Mouse (Mus musculus) cerebellum, adult 11-12 months (tissue): ENCODE measurements around the gene Retreg3.

ENCODE experiments used
- DNase-seq: peaks from one replicate; pipeline ENCODE4 v3.0.0; 2022

The Retreg3 gene

DNA sequence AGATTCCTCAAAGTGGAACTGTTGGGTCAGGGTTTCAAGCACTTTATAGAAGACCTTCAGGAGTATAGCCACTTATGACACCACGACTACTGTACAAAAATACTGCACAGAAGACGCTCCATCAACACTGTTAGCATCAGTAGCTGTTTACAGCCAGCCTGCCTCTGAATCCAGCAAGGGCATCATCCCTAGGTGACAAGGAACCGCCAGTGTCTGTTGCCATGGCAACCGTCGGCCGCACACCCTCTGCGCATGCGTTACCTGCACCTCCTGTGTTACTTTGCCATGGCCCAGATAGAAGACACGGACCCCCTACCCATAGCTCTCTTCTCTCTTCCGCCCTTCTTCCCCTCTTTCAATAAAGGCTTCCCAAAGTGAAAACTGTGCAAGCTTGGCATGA lies 26.7 kb upstream of the Retreg3 start:
- no peak for DNase-seq

DNA sequence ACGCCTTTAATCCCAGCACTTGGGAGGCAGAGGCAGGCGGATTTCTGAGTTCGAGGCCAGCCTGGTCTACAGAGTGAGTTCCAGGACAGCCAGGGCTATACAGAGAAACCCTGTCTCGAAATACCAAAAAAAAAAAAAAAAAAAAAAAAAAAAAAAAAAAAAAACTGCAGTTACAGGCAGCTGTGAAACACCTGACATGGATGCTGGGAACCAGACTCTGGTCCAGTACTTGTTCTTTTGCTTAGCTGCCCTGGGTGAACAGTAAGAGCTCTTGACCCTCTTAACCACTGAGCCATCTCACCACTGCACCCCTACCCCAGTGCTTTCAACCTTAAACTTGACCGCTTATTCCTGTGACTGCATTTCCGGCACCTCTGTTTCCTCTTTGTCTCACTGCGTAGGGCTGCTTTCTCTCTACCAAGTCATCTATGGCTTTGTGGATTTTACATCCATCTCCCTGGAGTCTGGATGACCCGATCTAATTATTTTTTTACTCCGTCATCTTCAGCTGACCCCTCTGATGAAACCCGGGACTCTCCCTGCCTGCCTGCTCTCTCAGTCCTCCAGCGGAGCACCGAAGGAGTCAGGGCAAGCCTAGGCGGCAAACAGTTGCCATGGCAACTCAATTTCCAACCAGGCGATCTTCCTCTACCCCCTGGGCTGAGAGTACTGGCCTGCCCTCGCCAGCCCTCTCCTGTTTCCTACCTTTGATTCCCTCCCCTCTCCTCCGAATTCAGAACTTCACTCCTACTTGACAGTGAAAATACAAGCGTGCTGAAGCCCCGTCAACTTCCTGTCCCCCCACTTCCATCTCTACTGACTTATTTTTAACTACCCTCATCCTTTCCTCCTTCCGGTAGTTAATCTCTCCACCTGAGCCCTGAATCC lies 23.9 kb upstream of the Retreg3 start:
- DNase-seq: peak; percentile 61

DNA sequence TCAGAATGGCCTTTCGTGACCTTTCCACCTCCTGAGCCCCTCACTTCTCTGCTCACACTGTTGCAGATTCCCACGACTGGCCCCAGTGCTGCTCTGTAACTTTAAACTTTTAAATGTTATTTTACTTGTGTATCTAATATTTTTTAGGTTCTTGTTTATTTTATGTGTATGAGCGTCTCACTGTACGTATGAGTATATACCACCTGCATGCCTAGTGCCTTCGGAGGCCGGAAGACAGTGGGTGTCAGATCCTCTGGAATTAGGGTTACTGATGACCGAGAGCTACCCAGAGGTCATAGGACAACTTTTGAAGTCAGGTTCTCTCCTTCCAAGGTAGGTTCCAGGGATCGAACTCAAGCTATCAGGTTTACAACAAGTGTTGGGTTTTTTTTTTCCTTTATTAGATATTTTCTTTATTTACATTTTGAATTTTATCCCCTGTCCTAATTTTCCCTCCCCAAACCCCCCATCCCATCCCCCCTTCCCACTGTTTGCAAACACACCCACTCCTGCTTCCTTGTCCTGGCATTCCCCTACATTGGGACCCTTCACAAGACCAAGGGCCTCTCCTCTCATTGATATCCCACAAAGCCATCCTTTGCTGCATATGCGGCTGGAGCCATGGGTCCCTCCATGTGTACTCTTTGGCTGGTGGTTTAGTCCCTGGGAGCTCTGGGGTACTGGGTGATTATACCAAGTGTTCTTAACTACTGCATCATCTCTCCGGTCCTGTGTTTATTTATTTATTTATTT lies 22.7 kb upstream of the Retreg3 start:
- no peak for DNase-seq

DNA sequence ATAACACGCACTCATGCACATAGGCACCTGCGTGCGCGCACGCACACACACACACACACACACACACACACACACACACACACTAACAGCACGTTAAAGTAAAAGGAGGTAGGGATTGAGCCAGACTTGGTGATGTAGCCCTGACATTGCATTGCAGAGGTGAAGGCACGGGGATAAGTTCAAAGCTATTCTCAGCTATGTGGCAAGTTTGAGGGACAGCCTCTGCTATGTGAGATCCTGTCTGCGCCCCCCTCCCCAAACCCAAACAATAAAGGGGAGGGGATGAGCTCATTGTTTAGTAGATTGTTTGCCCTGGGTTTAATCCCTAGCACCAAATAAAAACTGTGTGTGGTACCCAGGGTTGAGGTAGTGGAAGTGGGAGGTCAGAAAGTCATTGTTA lies 21.4 kb upstream of the Retreg3 start:
- DNase-seq: no peak

DNA sequence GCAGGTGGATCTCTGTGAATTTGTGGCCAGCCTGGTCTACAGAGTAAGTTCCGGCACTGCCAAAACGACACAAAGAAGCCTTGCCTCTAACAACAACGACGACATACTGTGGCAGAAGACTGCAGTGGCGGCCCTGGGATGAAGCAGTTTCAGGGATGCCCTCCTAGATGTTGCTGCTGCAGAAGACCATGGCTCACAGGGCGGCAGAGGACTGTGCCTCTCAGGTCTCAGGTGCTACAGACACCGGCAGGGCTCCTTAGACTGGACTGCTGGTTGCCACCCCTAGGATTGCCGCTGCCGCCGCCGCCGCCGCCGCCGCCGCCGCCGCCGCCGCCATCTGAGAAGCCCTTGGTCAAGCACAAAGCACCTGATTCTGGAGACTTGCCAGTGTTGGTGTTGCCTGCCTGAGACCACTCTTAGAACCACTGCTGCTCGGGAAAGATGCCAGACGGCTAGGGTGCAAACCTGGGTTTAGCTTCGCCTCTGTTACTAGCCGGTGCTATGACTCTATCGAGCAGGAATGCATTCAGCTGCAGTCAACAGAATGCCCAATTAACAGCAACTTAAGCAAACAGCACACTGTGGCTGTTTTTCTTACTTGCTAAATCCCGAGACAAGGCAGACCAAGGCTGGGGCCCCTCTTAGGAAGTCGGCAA lies 20.6 kb upstream of the Retreg3 start:
- DNase-seq: no peak

DNA sequence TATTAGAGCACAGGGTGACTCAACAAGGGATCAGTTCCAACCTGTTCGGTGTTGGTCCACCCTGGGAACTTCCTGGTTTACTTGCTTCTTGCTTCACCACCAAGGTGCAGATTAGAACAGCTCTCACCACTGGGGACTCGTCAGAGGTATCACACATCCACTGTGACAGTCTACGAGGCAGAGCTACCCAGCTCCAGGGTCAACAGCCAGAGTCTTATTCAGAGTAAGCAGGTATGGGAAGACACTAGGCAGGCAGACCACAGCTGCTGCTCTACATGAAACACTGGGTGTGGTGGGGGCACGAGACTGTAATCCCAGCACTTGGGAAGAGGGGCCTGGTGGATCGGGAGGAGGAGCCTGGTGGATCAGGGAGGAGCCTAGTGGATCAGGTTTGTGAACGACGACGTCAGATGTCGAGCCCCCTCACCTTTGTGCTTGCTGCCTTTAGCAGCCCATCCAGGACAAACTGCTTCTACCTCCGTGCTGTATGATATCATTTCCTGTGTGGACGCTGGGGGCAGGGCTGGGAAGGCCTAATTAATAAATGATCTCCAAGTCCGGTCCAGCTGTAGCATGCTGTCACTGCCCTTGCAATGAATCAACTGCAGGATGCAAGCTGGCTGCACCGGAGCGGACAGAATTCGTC lies 19.0 kb upstream of the Retreg3 start:
- DNase-seq: no peak

DNA sequence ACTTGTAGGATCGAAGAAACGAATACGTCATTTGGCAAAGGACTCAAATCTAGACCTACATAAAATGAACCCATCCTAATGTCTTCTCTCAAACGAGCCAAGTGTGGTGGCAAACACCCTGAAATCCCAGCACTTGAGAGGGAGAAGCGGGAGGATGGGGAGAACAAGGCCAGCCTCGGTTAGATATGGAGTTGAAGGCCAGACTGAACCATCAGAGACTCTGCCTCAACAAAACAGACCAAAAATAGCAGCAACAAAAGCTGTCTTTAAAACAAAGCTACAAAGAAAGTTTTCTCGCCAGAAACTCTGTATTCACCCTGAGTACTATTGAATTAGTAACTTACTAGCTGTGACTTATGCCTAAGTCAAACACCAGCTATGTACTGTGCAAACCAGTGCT lies 17.3 kb upstream of the Retreg3 start:
- no peak for DNase-seq

DNA sequence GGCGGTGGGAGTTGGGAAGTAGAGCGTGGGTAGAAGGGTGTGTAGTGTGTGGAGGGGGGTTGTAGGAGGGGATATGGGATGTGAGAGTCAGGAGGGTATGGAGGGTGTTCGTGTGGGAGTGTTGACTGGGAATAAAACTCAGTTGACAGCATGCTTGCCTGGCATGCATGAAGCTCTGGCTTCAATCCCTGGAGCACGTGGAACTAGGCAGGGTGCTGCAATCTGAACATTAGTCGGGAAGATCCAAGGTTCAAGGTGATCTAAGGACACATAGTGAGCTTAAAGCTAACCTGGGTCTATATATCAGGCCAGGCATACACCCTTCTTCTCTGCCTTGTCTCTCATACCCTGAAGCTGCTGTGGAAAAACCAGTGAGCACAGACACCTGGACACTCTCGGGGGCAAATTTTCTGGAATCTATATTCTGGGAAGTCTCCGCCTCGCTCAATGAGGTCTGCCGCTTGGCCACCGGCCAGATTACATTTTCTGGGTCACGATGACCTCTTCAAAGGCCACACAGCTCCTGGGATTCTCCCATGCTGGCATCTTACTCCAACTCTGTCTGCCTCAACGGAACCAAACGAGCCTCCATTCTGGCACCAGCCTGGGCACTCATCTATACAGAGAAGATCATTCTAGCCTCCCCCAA lies 14.6 kb upstream of the Retreg3 start:
- peak; percentile 55 for DNase-seq

DNA sequence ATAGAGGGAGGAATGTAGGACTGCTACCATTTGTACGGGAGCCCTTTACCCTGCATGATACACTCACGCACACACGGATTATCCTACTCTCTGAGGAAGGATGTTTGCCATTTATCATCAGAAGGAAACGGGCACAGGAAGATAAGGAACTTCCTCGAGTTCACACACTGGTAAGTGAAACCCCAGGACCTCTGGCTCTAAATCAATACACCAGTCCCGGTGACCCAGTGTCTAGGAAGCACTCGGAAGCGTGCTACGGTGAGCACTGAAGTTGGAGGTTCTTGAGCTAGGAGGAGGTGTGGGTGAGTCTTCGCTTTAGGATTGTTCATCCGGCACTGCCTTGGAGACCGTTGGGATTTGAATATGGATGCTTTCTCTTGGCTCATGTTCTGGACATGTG lies 13.3 kb upstream of the Retreg3 start:
- peak; percentile 21 for DNase-seq

DNA sequence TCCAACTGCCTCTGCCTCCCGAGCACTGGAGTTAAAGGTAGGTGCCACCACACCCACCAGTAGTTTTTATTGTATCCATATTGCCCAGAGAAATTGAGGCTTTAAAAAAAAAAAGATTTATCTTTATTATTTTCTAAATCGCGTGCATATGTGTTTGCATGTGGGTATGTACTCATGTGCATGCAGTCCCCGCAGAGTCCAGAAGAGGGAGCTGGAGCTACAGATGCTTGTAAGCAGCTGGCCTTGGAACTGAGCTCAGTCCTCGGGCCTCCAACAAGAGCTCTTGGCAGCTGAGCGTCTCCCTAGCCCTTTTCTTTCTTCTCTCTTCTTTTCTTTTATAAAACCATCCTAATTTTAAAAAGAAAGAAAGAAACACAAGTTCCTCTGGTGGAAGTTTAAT lies 12.0 kb upstream of the Retreg3 start:
- peak; percentile 47 for DNase-seq

DNA sequence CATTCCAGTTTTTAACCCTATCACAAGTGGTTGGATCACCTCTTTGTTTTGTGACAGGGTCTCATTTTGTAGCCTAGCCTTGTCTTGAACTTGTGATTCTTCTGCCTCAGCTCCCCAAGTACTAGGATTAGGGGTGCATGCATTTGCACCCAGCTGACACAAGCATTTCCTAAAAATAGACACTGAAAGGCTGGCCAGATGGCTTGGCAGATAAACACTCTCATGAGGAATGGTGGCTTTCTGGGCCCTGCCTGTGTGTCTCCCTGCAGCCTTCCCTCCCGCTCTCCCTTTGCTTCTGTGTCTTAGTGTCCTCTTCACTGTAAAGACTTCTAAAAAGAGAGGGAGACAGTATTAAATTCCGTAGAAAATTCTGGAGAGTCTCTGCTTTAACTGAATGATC lies 11.5 kb upstream of the Retreg3 start:
- DNase-seq: peak; percentile 79

DNA sequence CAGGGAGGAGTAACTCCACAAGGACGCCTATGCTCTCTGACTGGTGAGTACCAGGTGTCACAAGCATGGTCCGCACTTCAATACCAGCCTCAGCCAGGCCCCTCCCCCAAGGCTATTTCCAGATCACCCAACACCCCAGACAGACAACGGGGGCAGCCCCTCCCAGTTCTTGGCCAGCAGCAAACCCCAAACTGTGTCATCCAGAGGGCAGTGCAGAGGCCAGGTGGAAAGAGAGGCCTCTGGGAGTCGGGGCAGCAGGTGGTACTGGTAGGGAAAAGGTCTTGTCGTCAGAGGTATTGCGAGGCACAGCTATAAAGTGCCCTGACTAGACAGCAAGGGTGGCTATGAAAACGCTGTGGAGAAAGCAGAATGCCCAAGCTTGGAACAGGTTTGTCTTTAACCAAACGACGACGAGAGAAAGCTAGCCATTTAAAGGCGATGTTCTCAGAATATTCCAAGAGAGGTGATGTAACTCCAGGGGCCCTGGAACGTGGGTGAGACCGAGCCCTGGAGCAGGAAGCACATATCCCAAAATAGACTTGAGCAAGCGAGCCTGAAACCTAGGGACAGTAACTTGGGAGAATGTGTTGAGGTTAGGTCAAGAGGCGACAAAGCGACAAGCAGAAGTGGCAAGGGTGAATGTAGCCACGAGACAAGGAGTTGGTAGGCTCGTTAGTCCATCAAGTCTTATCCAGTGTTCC lies 10.5 kb upstream of the Retreg3 start:
- peak; percentile 70 for DNase-seq

DNA sequence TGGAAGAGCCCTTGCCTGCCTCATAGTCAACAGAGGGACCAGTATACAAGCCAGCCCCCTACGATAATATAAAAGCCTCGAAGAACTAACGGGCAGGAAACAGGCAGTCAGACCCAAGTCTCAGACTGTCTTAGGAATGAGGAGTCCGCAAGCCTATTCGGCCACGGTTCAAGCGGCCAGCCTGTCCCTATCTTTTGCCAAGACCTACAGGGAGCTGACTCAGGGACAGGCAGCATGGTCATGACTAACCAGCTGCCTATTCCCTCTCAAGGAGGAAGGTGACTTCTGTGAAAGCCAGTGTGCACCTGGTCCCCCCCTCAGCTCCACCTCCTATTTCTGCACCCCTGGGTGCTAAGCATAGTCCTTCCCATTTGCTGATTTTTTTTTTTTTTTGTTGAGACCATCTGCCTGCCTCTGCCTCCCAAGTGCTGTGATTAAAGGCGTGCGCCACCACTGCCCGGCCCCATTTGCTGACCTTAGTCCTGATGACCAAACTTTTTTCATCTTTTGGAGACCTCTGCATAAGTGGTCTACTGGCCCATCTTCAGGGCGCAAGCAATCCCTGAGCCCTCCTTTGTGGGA lies 9.4 kb upstream of the Retreg3 start:
- DNase-seq: peak; percentile 90

DNA sequence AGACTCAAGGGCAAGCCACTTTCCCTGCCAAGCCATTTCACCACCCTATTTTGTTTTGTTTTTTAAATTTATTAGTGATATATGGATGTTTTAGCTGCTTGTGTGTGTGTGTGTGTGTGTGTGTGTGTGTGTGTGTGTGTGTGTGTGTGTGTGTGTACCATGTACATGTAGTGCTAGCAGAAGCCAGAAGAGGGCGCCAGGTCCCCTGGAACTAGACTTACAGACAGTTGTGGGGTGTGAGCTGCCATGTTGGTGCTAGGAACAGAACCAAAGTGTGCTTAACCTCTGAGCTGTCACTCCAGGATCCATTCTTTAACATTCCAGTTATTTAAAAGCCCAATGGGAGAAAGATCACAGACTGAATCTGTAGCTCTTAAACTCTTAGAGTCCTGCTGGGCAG lies 7.4 kb upstream of the Retreg3 start:
- peak; percentile 29 for DNase-seq

DNA sequence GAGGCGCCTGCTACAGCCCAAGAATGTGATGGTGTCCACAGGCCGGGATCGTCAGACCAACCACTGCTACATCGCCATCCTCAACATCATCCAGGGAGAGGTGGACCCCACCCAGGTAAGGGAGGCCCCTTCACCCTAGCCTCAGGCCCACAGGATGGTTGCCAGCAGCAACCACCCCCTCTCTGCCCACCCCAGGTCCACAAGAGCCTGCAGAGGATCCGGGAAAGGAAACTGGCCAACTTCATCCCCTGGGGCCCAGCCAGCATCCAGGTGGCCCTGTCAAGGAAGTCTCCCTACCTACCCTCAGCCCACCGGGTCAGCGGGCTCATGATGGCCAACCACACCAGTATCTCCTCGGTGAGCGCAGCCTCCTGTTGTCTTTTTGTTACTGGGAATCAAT lies 5.3 kb upstream of the Retreg3 start:
- peak; percentile 61 for DNase-seq

DNA sequence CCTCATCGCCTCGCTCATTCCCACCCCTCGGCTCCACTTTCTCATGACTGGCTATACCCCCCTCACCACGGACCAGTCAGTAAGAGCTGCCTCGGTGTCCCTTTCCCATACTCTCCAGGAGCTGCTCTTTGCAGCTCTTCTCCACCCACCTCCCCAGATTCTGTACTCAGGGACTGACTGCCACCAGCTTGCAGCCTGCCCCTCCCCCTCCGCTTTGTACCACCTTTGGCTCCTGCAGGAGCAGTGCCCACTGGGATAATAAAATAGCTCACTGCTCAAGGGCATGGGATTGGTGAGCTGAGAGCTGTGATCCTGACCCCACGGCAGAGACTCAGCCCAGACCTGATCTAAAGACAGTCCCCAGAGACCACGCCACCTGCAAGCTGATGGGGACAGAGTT lies 4.8 kb upstream of the Retreg3 start:
- DNase-seq: peak; percentile 48

DNA sequence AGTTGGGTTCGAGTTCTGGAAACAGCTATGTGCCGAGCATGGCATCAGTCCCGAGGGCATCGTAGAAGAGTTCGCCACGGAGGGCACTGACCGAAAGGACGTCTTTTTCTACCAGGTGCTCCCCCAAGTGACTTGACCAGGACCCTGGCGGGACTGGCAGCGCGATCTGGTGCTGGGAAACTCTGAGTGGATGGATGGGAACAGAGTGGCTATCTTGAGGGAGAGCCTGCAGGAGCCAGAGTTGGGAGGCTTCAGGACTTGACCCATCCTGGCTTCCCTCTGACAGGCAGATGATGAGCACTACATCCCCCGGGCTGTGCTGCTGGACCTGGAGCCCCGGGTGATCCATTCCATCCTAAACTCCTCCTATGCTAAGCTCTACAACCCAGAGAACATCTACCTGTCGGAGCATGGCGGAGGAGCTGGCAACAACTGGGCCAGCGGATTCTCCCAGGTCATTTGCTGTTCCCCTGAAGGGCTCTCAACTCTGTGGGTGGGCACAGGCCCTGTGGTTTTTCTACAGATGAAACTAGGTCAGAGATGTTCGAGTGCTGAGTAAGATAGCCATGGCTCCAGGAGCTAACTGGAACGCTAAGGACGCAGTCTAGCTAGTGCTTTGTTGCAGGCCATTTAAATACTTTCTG lies 974 bp upstream of the Retreg3 start:
- DNase-seq: peak; percentile 51

DNA sequence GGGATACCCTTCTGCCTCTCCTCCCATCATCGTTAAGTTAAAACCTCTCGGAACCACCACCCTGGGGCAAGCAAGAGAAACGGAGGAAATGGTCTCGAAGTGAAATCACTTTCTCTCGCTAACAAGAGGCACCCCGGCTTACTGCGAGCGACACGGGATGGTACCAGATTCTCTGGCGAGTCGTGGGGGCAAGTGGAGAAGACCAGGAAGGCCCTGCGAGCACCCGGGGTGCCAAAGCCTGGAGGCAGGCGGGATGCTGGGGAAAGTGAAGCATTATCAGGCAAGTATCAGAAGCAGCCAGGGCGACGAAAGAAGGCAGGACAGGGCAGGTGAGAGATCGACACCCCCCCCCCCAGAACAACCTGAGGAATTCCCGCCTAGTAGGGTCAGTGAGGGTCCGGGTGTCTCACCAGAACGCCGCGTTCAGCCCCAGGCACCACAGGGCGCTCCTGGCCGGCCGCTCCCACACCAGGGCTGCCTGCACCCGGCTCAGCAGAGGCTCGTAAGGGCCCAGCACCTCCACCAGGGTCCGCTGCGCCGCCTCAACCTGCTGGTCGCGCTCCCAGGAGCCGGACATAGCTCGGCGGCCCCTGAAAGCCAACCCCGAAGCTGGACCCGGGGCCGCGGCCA lies 447 bp downstream of the Retreg3 start:
- DNase-seq: peak; percentile 27

DNA sequence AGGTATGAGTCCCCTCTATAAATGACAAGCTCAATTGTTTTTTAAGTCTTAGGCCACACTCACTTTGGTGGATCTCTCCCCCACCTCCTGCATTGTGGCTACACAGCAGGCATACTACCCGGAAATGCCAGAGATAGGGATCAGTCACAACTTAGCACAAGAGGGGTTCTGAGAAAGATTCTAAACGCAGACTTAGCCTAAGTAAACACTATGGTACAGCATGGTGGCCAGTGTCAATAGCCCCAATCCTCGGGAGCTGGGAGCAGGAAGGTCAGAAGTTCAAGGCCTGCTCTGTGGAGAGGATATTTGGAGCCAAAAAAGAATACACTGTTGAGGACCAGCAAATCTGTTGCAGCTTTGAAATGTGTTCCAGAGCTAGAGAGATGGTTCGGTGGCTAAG lies 1.6 kb downstream of the Retreg3 start:
- peak; percentile 21 for DNase-seq

DNA sequence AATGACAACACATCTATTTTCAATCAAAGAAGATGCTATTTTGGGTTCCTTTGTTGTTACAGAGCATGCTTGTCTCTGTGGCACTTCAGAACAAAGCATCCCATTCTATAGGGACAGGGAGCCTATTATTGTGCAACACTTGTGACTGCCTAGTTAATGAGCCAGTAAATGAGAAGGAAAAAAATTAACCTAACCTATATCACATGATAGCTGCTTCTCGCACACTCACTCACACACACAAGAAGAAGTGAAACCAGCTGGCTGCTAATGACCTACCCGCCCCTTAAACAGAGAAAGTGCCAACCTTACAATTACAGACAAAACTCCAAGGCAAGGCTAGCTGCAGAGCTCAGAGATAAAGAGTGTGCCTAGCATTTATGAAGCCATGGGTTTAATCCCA lies 4.1 kb downstream of the Retreg3 start:
- peak; percentile 2 for DNase-seq

DNA sequence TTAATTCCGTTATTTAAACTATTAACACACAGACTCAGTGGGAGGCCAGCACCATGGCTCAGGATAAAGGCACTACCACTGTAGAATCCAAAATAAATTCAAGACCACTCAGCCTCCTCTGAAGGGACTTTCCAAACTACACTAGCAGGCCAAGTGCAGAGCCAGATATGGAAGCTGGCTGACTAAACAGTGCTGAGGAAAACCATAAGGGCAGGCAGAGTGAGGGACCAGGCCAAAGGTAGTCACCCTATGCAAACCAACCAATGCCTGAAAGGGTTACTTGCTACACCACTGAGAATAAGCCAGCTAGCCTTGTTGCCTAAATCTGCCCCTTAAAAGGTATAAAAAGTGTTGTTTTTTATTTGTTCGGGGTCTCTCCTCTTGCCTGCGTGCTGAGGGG lies 7.5 kb downstream of the Retreg3 start:
- peak; percentile 6 for DNase-seq
